Mouse (Mus musculus) liver, embryonic 14.5 days (tissue): ENCODE data around the gene Ankrd60. TPM values are rescaled to one million over a fixed set of nuclear protein-coding genes. Genes with fewer than 3 reads are reported as not detected.

Experiments used
- ATAC-seq: fragments of 200-750 bp; cut with Nextera tagmentation; 2 replicates; pipeline ENCODE4 v1.8.0; 2017; ENCODE audit warnings: moderate number of reproducible peaks, mild to moderate bottlenecking, moderate library complexity; ENCODE audit not compliant: insufficient read depth
- DNase-seq, 3 experiments: peaks; one replicate each; pipeline ENCODE4 v3.0.0-alpha.2; 2012 to 2013; ENCODE audit warnings: low read depth in 3 of 3, low spot score in 3 of 3
- H3K27ac ChIP-seq: fragments of 300-500 bp; sonication (generic); 2 replicates; pipeline ENCODE4 v1.5.1; 2014; ENCODE audit warnings: moderate library complexity, mild to moderate bottlenecking, control low read depth, inconsistent platforms
- H3K27me3 ChIP-seq: fragments of 300-500 bp; sonication (generic); 2 replicates; pipeline ENCODE4 v1.6.1; 2014; ENCODE audit warnings: mild to moderate bottlenecking, low read length, moderate library complexity; ENCODE audit not compliant: control insufficient read depth, insufficient read depth
- H3K36me3 ChIP-seq: fragments of 300-500 bp; sonication (generic); replicated peaks from 2 replicates; pipeline ENCODE4 v1.6.1; 2014; ENCODE audit warnings: low read depth; ENCODE audit not compliant: control insufficient read depth, insufficient read depth
- H3K4me1 ChIP-seq, 2 experiments: fragments of 200-500 bp in 1 of 2; fragments of 300-500 bp in 1 of 2; sonication (generic) in 1 of 2; replicated peaks; 2 replicates each; pipeline ENCODE4 v1.6.1; 2012 to 2014; ENCODE audit warnings: antibody characterized with exemption in 1 of 2, inconsistent platforms in 1 of 2, low read length in 1 of 2; ENCODE audit not compliant: control insufficient read depth in 2 of 2, insufficient read depth in 2 of 2
- H3K4me2 ChIP-seq: fragments of 300-500 bp; sonication (generic); 2 replicates; pipeline ENCODE4 v1.6.1; 2014; ENCODE audit warnings: low read depth, mild to moderate bottlenecking, control low read depth, moderate library complexity
- H3K4me3 ChIP-seq, 2 experiments: fragments of 200-500 bp in 1 of 2; fragments of 300-500 bp in 1 of 2; sonication (generic) in 1 of 2; 2 replicates each; pipeline ENCODE4 v1.5.1; 2012 to 2014; ENCODE audit warnings: low read depth in 2 of 2, low read length in 2 of 2, mild to moderate bottlenecking in 2 of 2, control low read depth in 1 of 2, inconsistent platforms in 1 of 2, moderate library complexity in 1 of 2; ENCODE audit not compliant: insufficient read depth in 1 of 2
- H3K9ac ChIP-seq: fragments of 300-500 bp; sonication (generic); replicated peaks from 2 replicates; pipeline ENCODE4 v1.6.1; 2014; ENCODE audit warnings: mild to moderate bottlenecking, control low read depth, moderate library complexity
- H3K9me3 ChIP-seq: fragments of 300-500 bp; sonication (generic); 2 replicates; pipeline ENCODE4 v1.6.1; 2016; ENCODE audit warnings: low read length, mixed read lengths; ENCODE audit not compliant: control insufficient read depth
- CTCF ChIP-seq: IDR thresholded peaks from 2 replicates; pipeline ENCODE4 v1.5.1; 2016; ENCODE audit warnings: antibody characterized with exemption, low read depth, control low read depth
- EP300 ChIP-seq: IDR thresholded peaks from 2 replicates; pipeline ENCODE4 v1.6.1; 2016; ENCODE audit warnings: antibody characterized with exemption, low read depth
- WGBS: fragments of 180-500 bp; shearing (Covaris S2); extraction: QIAGEN DNeasy Blood & Tissue Kit; methylation state at CpG from one replicate; pipeline ENCODE4 v1.1.7; 2014; ENCODE audit not compliant: insufficient replicate concordance; 5-methylcytosine and 5-hydroxymethylcytosine counted together
- polyA plus RNA-seq, 2 experiments: library from polyadenylated mRNA; depleted of rRNA in 1 of 2; stranded (reverse) in 1 of 2; unstranded in 1 of 2; fragments of >200 nt; fragmentation: Nextera tagmentation in 1 of 2; extraction: Ambion mirVana in 1 of 2; gene quantifications; 2 replicates each; pipeline versions ENCODE4 v1.2.1 to v1.2.3; 2012 to 2014

The Ankrd60 gene
- polyA plus RNA-seq, 2 experiments, result not detected

DNA sequence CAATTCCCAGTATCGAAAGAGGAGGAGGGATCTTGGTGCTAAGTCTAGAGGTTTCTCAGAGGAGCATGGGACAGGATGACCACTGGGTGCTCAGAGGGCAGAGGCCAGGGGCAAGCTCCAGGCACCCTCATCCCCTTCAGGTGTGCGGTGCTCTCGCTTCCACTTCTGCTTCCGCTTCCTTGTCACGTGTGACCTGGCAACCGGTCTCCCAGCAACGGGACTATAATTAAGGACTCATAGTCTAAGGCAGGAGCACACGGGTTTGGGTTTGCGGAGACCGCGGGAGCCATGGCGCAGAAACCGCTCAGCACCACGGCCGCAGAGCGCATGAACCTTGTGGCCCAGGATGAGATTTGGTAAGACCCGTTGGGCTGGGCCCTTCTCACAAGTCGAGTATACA is 55.8 kb downstream of the Ankrd60 start, which contains the start of gene 1700021F07Rik:
TSS of gene 1700021F07Rik (plus strand) at position 211 of the 400 bp plus-strand sequence.
- ATAC-seq, result no peak

More for the DNA sequence above, 55.8 kb downstream of the Ankrd60 start, which contains the start of gene 1700021F07Rik:
- Histone ChIP-seq H3K4me2 (no peak within 1 kb of the TSS), H3K9me3 (no peaks in the 10 kb centered on the region), H3K4me1 (no peaks in the 10 kb centered on the region), H3K36me3 (no peaks in the 10 kb centered on the region), H3K9ac (no peak within 1 kb of the TSS), H3K27me3 (no peaks in the 10 kb centered on the region), H3K4me3 (no peak within 1 kb of the TSS), H3K27ac (no peak within 1 kb of the TSS)
- TF ChIP-seq EP300, result no peak
- TF ChIP-seq CTCF, result no peak
- WGBS, result 76% methylated on average over 18 of the region's 18 CpGs
- no peak for DNase-seq

Other genes with a start within 250 kb of the Ankrd60 start
- gene 1700021F07Rik, start 55.8 kb downstream of the Ankrd60 start, polyA plus RNA-seq (2012; rRNA removed), result not detected in 2 replicates
- not detected in 2 replicates for gene 1700021F07Rik, start 55.8 kb downstream of the Ankrd60 start, polyA plus RNA-seq (2014; fragmentation: Nextera tagmentation; extraction: Ambion mirVana)
- gene Rab22a, start 81.4 kb upstream of the Ankrd60 start, polyA plus RNA-seq (2012; rRNA removed), result 2.7 and 3.7 TPM in 2 replicates
- gene Rab22a, start 81.4 kb upstream of the Ankrd60 start, polyA plus RNA-seq (2014; fragmentation: Nextera tagmentation; extraction: Ambion mirVana), result 13.2 and 15.6 TPM in 2 replicates
- gene 1700010B08Rik, start 141.1 kb upstream of the Ankrd60 start, polyA plus RNA-seq (2012; rRNA removed), result not detected in 2 replicates
- not detected in 2 replicates for gene 1700010B08Rik, start 141.1 kb upstream of the Ankrd60 start, polyA plus RNA-seq (2014; fragmentation: Nextera tagmentation; extraction: Ambion mirVana)
- 3.8 and 8.3 TPM in 2 replicates for gene Vapb, start 159.1 kb upstream of the Ankrd60 start, polyA plus RNA-seq (2012; rRNA removed)
- 4.2 and 5.8 TPM in 2 replicates for gene Vapb, start 159.1 kb upstream of the Ankrd60 start, polyA plus RNA-seq (2014; fragmentation: Nextera tagmentation; extraction: Ambion mirVana)